Mouse (Mus musculus): ENCODE measurements around the gene Selenoh. TPM values are rescaled to one million over a fixed set of nuclear protein-coding genes. Genes with fewer than 3 reads are reported as not detected.
A peak's percentile ranks its signal among the peaks of the same experiment; 100 is the strongest.

Gene Selenoh
- polyA plus RNA-seq, 1 experiment: 19.5 TPM

DNA sequence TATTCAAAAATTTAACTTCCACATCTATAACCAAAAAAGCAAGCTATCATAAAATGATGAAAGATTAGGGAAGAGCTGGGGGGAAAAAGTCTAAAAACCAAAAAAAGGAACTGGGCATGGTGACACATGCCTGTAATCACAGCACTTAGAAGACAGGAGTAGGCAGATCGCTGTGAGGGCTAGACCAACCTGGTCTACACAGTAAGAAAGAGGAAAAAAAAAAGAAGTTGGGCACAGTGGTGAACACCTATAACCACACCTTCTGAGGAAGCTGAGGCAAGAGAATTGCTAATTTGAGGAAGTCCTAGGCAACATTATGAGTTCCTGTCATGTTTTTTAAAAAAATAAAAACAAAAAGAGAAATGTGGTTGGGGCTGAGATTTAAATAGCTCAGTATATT lies 14.7 kb downstream of the Selenoh start:
- Histone ChIP-seq H3K27me3 (ENCODE audit: control insufficient read depth) (no peaks in the 10 kb centered on the region; the same call in 1 of the 2 replicates), H3K9me3 (ENCODE audit: control insufficient read depth, low read length) (no peaks in the 10 kb centered on the region; the same call in 1 of the 2 replicates), H3K4me1 (ENCODE audit: control insufficient read depth) (peaks cover 9% of the 10 kb centered on the region), H3K36me3 (ENCODE audit: control insufficient read depth) (no peaks in the 10 kb centered on the region), H3K4me3 (replicated peaks) (no peak overlapping the region)
- TF ChIP-seq TAL1 (IDR thresholded peaks at IDR 0.05; ENCODE audit: low read length) (no peak), GATA1 (IDR thresholded peaks at IDR 0.05; ENCODE audit: low read length) (no peak)

DNA sequence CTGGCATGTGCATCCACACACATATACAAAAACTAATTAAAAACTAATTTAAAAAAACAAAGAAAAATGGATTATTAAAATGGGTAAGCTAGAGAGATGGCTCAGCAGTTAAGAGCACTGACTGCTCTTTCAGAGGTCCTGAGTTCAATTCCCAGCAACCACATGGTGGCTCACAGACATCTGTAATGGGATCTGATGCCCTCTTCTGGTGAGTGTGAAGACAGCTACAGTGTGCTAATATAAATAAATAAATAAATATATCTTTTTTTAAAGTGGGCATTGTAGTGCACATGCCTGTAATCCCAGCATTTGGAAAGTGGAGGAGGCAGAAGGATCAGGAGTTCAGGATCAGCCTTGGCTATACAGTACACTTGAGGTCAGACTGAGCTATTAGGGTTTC lies 17.2 kb downstream of the Selenoh start:
- Histone ChIP-seq H3K9me3 (ENCODE audit: control insufficient read depth, low read length) (no peaks in the 10 kb centered on the region), H3K4me3 (replicated peaks) (no peak overlapping the region)
- no peak for TF ChIP-seq GATA1 (IDR thresholded peaks at IDR 0.05; ENCODE audit: low read length)
- TF ChIP-seq TAL1 (IDR thresholded peaks at IDR 0.05; ENCODE audit: low read length): no peak

GRCm38 (mm10) chr2:84650464-84651195 lies 19.9 kb downstream of the Selenoh start, which contains the start of gene Ctnnd1:
Ctnnd1 (minus strand) TSS chr2:84650765.
- H3K9me3 ChIP-seq (ENCODE audit: control insufficient read depth, low read length): no peaks in the 10 kb centered on the region
- no peaks in the 10 kb centered on the region; the same call in 1 of the 2 replicates for H3K27me3 ChIP-seq (ENCODE audit: control insufficient read depth)
- peak within 1 kb of the TSS; percentile 71 for H3K4me3 ChIP-seq (replicated peaks)
- no peaks in the 10 kb centered on the region for H3K36me3 ChIP-seq (ENCODE audit: control insufficient read depth)
- TF ChIP-seq GATA1 (IDR thresholded peaks at IDR 0.05; ENCODE audit: low read length): no peak
- no peak for TF ChIP-seq TAL1 (IDR thresholded peaks at IDR 0.05; ENCODE audit: low read length)
- peaks cover 39% of the 10 kb centered on the region for H3K4me1 ChIP-seq (ENCODE audit: control insufficient read depth)

More for the DNA sequence above, 17.2 kb downstream of the Selenoh start:
- Histone ChIP-seq H3K27me3 (ENCODE audit: control insufficient read depth) (no peaks in the 10 kb centered on the region; the same call in 1 of the 2 replicates), H3K36me3 (ENCODE audit: control insufficient read depth) (no peaks in the 10 kb centered on the region), H3K4me1 (ENCODE audit: control insufficient read depth) (peaks cover 28% of the 10 kb centered on the region)

- Histone ChIP-seq H3K36me3 (ENCODE audit: control insufficient read depth) (no peaks in the 10 kb centered on the region), H3K4me1 (ENCODE audit: control insufficient read depth) (peaks cover 39% of the 10 kb centered on the region), H3K27me3 (ENCODE audit: control insufficient read depth) (no peaks in the 10 kb centered on the region; the same call in 1 of the 2 replicates), H3K4me3 (replicated peaks) (peak overlapping the region; percentile 71), H3K9me3 (ENCODE audit: control insufficient read depth, low read length) (no peaks in the 10 kb centered on the region)
- no peak for TF ChIP-seq TAL1 (IDR thresholded peaks at IDR 0.05; ENCODE audit: low read length)
- no peak for TF ChIP-seq GATA1 (IDR thresholded peaks at IDR 0.05; ENCODE audit: low read length)
These were observed 20.9 kb downstream of the Selenoh start for GRCm38 (mm10) chr2:84649674-84650073.

- no peaks in the 10 kb centered on the region for H3K36me3 ChIP-seq (ENCODE audit: control insufficient read depth)
- no peaks in the 10 kb centered on the region for H3K9me3 ChIP-seq (ENCODE audit: control insufficient read depth, low read length)
- H3K27me3 ChIP-seq (ENCODE audit: control insufficient read depth): no peaks in the 10 kb centered on the region
- peak overlapping the region; percentile 12 for H3K4me3 ChIP-seq (replicated peaks)
- peaks cover 39% of the 10 kb centered on the region for H3K4me1 ChIP-seq (ENCODE audit: control insufficient read depth)
- TF ChIP-seq TAL1 (IDR thresholded peaks at IDR 0.05; ENCODE audit: low read length) (no peak), GATA1 (IDR thresholded peaks at IDR 0.05; ENCODE audit: low read length) (no peak)
These were observed 22.2 kb downstream of the Selenoh start for GRCm38 (mm10) chr2:84648369-84648768.

DNA sequence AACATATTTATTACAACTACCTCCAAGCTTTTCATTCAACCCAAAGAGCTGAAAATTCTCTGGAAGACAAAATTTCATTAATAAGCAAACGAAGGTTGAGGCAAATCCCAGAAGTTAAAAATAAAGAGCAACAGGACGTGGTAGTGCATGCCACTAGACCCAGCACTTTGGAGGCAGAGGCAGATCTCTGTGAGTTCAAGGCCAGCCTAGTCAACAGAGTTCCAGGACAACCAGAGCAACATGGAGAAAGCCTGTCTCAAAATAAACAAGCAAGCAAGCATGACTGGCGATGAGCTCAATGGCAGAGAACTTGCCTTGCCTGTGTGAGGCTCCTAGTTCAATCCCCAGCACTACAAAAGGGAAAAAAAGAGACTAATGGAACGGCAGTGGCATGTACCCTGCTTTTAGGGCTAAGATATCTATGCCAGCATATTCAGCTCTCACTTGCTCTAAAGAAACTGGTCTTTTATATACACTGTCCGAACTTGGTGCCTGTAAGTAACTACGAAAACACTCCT lies 23.5 kb downstream of the Selenoh start:
- Histone ChIP-seq H3K36me3 (ENCODE audit: control insufficient read depth) (no peaks in the 10 kb centered on the region), H3K4me3 (replicated peaks) (no peak overlapping the region), H3K4me1 (ENCODE audit: control insufficient read depth) (peaks cover 36% of the 10 kb centered on the region), H3K27me3 (ENCODE audit: control insufficient read depth) (no peaks in the 10 kb centered on the region), H3K9me3 (ENCODE audit: control insufficient read depth, low read length) (no peaks in the 10 kb centered on the region)
- TF ChIP-seq TAL1 (IDR thresholded peaks at IDR 0.05; ENCODE audit: low read length) (no peak), GATA1 (IDR thresholded peaks at IDR 0.05; ENCODE audit: low read length) (no peak)

DNA sequence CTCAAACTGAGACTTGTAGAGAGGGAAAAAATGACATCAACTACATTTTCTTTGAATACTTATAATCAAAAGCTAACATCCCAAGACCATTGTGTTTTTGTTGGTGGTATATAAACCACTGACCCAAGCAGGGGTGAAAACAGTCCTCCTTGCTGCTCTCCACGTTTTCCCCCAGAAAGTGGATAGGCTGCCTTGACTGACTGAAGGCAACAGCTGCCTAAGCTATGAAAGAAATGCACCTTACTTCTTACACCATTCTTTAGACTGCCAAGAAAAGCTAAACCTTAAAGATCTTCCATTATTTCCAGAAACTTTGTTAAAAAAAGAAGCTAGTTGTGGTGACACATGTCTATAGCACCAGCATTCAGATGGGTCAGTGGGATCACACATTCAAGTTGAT lies 24.4 kb downstream of the Selenoh start:
- no peaks in the 10 kb centered on the region for H3K27me3 ChIP-seq (ENCODE audit: control insufficient read depth)
- H3K4me1 ChIP-seq (ENCODE audit: control insufficient read depth): peaks cover 34% of the 10 kb centered on the region
- no peaks in the 10 kb centered on the region; the same call in 1 of the 2 replicates for H3K36me3 ChIP-seq (ENCODE audit: control insufficient read depth)
- H3K4me3 ChIP-seq (replicated peaks): no peak overlapping the region
- no peaks in the 10 kb centered on the region for H3K9me3 ChIP-seq (ENCODE audit: control insufficient read depth, low read length)
- TF ChIP-seq GATA1 (IDR thresholded peaks at IDR 0.05; ENCODE audit: low read length) (no peak), TAL1 (IDR thresholded peaks at IDR 0.05; ENCODE audit: low read length) (no peak)

DNA sequence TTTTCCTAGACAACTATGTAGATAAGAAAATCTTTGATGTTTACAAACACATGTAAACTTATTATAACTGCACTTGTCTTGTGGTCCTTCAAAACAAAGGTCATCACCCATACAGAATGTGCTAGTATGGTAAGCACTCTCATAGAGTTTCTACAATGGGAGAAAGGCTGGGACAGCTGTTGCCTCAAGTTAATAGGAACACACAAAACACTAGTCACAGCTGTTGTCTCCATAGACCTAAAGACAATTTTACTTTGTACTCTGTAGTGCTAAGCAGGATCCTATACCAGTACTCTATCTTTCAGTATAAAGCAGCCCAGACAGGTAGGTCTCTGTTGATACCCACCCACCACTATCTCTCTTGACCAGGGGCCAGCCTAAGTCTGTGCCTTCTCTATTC lies 29.7 kb downstream of the Selenoh start:
- Histone ChIP-seq H3K4me1 (ENCODE audit: control insufficient read depth) (peaks cover 17% of the 10 kb centered on the region), H3K9me3 (ENCODE audit: control insufficient read depth, low read length) (no peaks in the 10 kb centered on the region), H3K36me3 (ENCODE audit: control insufficient read depth) (no peaks in the 10 kb centered on the region; the same call in 1 of the 2 replicates)

DNA sequence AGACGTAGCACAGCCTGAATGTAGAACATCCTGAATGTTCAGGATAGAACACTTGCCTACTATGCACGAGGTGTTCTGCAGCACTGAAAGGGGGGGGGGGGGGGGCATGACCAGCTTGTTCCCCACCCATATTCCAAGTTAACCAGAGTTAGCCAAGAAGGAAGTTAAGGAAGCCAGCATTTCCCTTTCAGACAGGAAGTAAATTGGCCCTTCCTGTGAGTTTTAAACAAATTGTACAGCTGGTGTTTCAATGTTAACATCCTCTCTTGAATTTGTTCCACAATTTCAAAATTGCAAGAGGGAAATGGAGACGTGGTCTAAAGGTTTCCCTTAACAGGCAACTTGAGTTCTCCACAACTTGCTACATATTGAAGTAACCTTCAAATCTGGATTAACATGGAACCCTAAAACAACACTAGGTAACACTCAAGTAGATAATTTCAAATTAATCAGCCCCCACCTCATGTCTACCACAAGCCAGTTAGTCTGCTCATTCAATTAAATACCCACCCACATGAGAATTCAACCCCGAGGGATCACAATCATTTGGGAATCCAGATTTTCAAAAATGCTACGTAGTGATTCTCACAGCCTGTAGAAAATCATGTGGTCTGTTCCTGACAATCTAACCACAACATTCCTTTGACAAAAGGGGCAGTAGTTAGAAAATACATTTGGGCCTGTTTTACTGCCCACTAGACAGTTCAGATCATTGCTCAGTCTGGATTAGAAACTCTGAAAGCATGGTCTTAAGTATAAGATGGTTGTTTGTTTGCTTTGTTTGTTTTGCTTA lies 31.9 kb downstream of the Selenoh start:
- H3K9me3 ChIP-seq (ENCODE audit: control insufficient read depth, low read length): no peaks in the 10 kb centered on the region
- no peaks in the 10 kb centered on the region; the same call in 1 of the 2 replicates for H3K36me3 ChIP-seq (ENCODE audit: control insufficient read depth)
- H3K4me1 ChIP-seq (ENCODE audit: control insufficient read depth): peaks cover 30% of the 10 kb centered on the region
- no peak overlapping the region for H3K4me3 ChIP-seq (replicated peaks)
- no peaks in the 10 kb centered on the region for H3K27me3 ChIP-seq (ENCODE audit: control insufficient read depth)
- no peak for TF ChIP-seq TAL1 (IDR thresholded peaks at IDR 0.05; ENCODE audit: low read length)
- TF ChIP-seq GATA1 (IDR thresholded peaks at IDR 0.05; ENCODE audit: low read length): no peak

More for the DNA sequence above, 29.7 kb downstream of the Selenoh start:
- TF ChIP-seq TAL1 (IDR thresholded peaks at IDR 0.05; ENCODE audit: low read length): no peak
- no peak for TF ChIP-seq GATA1 (IDR thresholded peaks at IDR 0.05; ENCODE audit: low read length)
- H3K27me3 ChIP-seq (ENCODE audit: control insufficient read depth): no peaks in the 10 kb centered on the region
- H3K4me3 ChIP-seq (replicated peaks): no peak overlapping the region

Measured in erythroblast, embryonic 14.5 days (primary cell).